Mouse (Mus musculus): ENCODE results near the gene Man1c1.

The Man1c1 gene

GRCm38 (mm10) chr4:134636406-134636805 is 67.7 kb downstream of the Man1c1 start:
- no peak for DNase-seq

DNA sequence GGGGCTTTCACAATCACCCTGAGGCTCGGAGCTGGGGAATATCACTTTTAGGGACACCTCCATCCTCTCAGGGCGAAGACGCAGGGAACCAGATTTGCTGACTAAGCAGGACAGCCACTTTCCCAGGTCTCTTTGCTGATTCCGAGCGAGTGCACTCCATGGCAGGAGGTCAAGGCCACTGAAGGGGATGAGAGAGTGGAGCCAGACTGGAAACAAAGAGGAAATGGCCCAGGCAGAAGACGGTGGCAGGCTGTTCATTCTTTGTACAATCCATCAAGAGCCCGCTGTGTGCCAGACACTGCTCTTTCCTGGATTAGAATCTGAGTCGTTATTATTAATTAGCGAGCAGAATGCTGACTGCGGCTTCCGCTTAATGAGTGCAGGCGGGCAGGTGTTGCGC is 70.1 kb downstream of the Man1c1 start:
- peak; percentile 70 for DNase-seq

GRCm38 (mm10) chr4:134632131-134632711 is 71.9 kb downstream of the Man1c1 start:
- DNase-seq, result peak; percentile 60

DNA sequence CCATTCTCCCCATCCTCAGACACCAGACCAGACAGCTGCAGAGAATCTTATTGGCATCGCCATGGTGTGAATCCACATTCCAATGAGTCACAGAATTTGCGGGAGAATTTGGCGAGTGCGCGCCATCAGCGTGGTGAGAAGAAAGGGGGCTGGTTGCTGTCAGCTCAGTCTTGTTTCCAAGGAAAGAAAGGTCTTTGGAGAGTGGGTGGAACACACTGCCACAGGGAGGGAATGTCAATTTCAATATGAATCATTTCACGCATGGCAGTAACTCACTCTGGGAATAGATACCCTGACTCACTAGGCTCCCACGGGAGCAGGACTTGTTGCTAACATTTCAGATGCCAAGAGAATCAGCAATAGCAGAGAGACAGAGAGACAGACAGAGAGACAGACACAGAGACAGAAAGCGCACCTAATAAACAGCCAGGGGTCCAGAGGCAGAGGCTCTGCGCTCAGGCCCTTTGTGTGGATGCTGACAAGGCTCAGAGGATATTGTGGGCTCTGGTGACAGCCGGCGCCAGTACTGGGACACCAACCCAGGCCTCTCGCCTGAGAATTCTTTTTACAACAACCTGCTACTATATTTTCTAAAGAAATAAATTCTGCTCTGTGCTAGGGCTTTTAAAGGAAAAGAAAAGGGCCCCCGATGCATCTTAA is 72.5 kb downstream of the Man1c1 start:
- no peak for DNase-seq

DNA sequence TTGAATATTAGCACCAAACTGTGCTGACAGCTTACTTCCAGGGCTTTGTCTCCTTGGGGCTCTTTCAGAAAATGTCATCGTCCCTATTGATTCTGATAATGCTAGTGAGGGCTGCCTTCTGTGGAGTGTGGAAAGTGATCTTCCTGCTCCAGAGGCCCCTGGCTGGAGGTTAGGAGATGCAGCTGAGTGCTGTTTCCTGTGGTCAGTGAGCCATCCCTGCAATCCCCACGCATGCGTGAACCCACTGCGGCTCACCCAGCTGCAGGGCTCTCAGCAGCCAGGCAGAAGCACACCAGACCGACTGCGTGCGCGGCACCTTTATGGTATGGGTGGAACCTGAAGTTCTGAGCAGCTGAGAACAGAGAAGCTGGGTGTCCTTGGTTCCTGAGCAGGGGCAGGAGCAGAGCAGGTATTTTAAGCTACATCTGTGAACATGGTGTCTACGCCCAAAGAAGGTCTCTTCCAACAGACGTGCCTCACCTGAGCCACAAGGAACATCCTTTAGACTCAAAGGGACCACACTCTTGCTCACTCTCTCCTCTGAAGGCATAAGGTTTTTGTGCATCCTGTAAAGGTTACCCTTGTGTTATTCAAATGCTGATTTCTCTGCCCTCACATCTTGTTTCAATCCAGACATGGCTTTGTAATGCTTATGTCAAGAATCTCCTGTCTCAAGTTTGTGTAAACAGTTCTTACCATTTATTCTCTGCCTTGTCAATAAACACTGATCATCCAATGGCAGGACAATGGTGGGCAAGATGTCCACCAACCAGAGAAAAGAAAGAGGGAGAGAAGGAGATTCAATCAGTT is 75.3 kb downstream of the Man1c1 start:
- DNase-seq, result no peak

DNA sequence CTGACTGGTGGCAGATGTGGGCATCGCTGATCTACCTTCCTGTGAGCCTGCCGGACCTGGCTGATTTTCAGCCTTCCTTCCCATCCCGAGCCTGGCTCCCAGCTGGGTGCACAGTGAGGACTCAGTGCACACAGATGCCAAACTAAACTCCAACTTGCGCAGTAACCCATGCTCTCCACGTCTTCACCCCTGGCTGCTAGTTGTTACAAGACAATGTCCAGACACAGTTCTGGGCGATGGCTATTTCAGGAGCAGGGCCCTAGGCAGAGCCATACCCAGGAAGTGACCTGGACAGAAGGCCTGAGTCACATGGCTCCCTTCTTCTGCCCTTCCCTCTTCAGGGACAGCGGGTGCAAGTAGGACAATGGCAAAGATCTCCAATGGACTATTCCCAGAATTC is 76.0 kb downstream of the Man1c1 start:
- no peak for DNase-seq

DNA sequence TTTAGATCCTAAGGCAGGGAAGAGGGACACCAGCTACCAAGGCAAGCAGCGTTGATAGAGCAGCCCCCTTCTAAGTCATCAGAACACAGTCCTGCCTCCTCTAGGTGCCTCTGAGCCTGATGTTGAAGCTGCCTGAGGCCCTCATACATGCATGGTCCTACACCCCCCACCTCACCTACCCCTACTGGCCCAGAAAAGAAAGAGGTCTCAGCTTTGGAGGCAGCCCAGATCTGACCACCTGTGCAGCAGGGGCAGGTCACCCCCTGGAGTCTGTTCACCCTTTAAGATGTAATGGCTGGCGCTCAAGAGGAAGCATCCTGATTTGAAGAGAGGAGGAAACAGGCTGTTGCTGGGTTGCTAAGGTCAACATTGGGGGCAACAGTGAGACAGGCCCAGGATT is 77.2 kb downstream of the Man1c1 start:
- no peak for DNase-seq

DNA sequence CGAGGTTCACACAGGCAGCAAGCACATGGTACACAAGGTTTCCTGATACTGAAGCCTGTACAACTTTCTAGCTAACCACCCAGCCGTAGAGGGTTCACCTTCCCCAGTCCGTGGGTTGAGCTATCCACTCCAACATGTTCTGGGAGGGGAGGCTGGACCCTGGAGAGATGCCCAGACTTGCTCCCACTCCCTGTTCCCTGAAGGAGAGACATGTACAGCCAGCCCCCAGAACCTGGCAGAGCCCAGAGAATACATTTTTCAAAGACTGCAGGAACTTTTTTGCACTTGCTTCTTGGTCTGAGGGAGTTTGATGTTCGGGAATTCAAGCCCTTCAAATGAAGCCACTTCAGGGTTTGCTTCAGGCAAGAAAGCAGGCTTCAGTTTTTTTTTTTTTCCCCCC is 77.7 kb downstream of the Man1c1 start:
- no peak for DNase-seq

GRCm38 (mm10) chr4:134624109-134624862 is 79.8 kb downstream of the Man1c1 start:
- no peak for DNase-seq

- DNase-seq, result no peak
Measured at GRCm38 (mm10) chr4:134621695-134622094, 82.4 kb downstream of the Man1c1 start.

DNA sequence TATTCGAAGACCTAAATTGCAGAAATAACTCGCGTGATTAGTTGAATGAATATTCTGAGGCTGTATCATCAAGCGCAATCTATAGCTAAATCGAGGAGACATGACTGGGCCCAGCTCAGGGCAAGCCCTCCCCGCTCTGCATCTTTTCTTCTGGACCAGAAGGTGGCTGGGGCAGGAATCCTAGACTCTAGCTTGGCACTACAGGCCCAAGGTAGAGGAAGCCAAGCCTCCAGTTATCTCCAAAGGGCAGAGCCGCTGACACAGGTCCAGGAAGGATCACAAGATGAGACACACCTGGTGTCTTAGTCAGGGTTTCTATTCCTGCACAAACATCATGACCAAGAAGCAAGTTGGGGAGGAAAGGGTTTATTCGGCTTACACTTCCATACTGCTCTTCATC is 83.8 kb downstream of the Man1c1 start:
- DNase-seq, result no peak

- no peak for DNase-seq
Measured at GRCm38 (mm10) chr4:134619489-134619870, 84.6 kb downstream of the Man1c1 start.

DNA sequence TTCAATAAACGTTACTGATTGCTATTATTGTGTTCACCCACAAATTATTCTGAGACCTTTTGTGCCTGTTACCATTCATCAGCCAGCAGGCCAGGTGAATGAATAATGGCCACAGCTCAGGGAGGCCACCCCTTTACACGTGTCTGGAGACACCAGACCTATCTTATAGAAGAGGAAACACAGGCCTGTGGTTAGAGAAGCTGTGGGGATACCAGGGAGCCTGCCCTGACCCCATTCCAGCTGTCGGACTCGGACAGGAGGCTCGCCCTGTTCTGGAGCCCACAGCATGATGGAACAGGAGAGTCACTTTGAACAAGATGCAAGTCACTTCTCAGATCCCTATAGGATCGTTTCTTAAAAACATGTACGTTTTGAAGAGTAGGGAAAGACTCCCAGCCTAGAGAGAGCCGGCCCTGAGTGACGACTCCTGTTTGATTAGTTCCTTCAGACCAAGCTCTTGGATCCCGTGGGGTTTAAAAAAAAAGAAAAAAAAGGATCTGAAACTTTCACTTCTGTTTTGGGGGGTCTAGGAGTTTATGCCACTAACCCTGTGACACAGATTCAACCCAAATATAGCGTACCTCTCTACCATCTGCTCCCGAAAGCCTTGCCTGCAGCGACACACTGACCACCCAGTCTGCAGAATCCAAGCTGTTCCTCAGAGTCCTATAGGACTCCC is 85.1 kb downstream of the Man1c1 start:
- DNase-seq, result no peak

DNA sequence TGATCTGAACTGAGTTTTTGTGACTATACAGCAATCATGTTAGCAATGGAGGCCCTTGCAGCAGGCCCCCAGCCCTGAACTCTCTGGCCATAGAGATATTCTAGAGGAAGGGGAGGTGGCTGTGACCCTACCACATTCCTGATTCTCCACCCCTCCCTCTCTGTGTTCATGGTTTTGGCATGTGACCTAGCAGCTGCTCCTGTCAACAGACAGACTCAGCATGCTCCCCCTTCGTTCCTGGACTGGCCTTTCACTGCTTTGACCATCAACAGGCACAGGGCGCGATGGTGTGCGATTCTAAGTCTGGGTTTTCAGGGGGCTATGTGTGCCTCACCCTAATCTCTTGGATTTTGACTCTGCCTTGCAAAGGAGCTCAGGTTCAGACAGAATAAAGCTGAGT is 86.3 kb downstream of the Man1c1 start:
- DNase-seq, result no peak

- no peak for DNase-seq
Measured at GRCm38 (mm10) chr4:134615929-134616625, 88.0 kb downstream of the Man1c1 start.

GRCm38 (mm10) chr4:134612070-134612667 is 91.9 kb downstream of the Man1c1 start:
- no peak for DNase-seq

- DNase-seq, result no peak
Measured at GRCm38 (mm10) chr4:134610616-134611015, 93.5 kb downstream of the Man1c1 start.

- no peak for DNase-seq
Measured at GRCm38 (mm10) chr4:134607679-134608078, 96.4 kb downstream of the Man1c1 start.

GRCm38 (mm10) chr4:134606054-134606453 is 98.0 kb downstream of the Man1c1 start:
- DNase-seq, result peak; percentile 50

- no peak for DNase-seq
Measured at GRCm38 (mm10) chr4:134604472-134604871, 99.6 kb downstream of the Man1c1 start.

- DNase-seq, result no peak
Measured at GRCm38 (mm10) chr4:134603553-134603952, 100.5 kb downstream of the Man1c1 start.

DNA sequence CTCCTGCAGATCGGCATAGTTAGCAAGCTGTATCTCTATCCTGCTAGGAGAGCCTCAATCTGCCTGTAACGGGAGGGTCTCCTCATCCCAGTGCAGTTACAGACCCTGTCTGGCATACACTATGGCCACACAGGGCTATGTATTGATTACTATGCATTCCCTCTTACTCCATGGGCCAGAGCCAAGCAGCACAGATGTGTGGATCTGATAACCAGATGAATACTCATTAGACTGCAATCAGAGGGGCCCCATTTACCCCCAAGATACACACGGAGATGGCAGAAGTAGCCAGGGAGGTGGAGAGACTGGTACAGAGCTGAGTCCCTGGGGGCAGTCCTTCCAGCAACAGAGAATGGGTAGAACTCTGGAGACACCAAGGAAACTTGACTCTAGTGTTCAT is 101.5 kb downstream of the Man1c1 start:
- peak; percentile 28 for DNase-seq
